Mouse (Mus musculus) heart, postnatal 0 days (tissue): ENCODE data around the gene Rtn4. TPM values are rescaled to one million over a fixed set of nuclear protein-coding genes. Genes with fewer than 3 reads are reported as not detected.

Experiments used
- ATAC-seq: fragments of 200-750 bp; cut with Nextera tagmentation; 2 replicates; pipeline ENCODE4 v1.8.0; 2017; ENCODE audit warnings: low read depth, moderate number of reproducible peaks, moderate library complexity; ENCODE audit not compliant: insufficient read depth
- DNase-seq: peaks from one replicate; pipeline ENCODE4 v3.0.0-alpha.2; 2016; ENCODE audit warnings: low spot score
- H3K27ac ChIP-seq: fragments of 300-500 bp; sonication (generic); 2 replicates; pipeline ENCODE4 v1.5.1; 2014; ENCODE audit warnings: low read depth, mild to moderate bottlenecking
- H3K27me3 ChIP-seq: fragments of 300-500 bp; sonication (generic); 2 replicates; pipeline ENCODE4 v1.6.1; 2014; ENCODE audit warnings: low read length, mixed read lengths; ENCODE audit not compliant: control insufficient read depth, insufficient read depth
- H3K36me3 ChIP-seq: fragments of 300-500 bp; sonication (generic); replicated peaks from 2 replicates; pipeline ENCODE4 v1.6.1; 2014; ENCODE audit warnings: low read length, mixed read lengths; ENCODE audit not compliant: control insufficient read depth, insufficient read depth
- H3K4me1 ChIP-seq: fragments of 300-500 bp; sonication (generic); 2 replicates; pipeline ENCODE4 v1.6.1; 2014; ENCODE audit warnings: antibody characterized with exemption; ENCODE audit not compliant: control insufficient read depth, insufficient read depth
- H3K4me2 ChIP-seq: fragments of 300-500 bp; sonication (generic); 2 replicates; pipeline ENCODE4 v1.6.1; 2014; ENCODE audit warnings: low read depth, mild to moderate bottlenecking, low read length, moderate library complexity
- H3K4me3 ChIP-seq: fragments of 300-500 bp; sonication (generic); 2 replicates; pipeline ENCODE4 v1.5.1; 2014; ENCODE audit warnings: low read depth, low read length
- H3K9ac ChIP-seq: fragments of 300-500 bp; sonication (generic); replicated peaks from 2 replicates; pipeline ENCODE4 v1.6.1; 2014; ENCODE audit warnings: low read depth, low read length, mixed read lengths
- H3K9me3 ChIP-seq: fragments of 300-500 bp; sonication (generic); replicated peaks from 2 replicates; pipeline ENCODE4 v1.6.1; 2016; ENCODE audit warnings: low read length; ENCODE audit not compliant: control insufficient read depth
- CTCF ChIP-seq: IDR thresholded peaks from 2 replicates; pipeline ENCODE4 v1.5.1; 2016; ENCODE audit warnings: antibody characterized with exemption, control low read depth, low read depth
- EP300 ChIP-seq: IDR thresholded peaks from 2 replicates; pipeline ENCODE4 v1.6.1; 2016; ENCODE audit warnings: antibody characterized with exemption, low read depth
- WGBS: fragments of 180-500 bp; shearing (Covaris S2); extraction: QIAGEN DNeasy Blood & Tissue Kit; methylation state at CpG from one replicate; pipeline ENCODE4 v1.1.7; 2014; 5-methylcytosine and 5-hydroxymethylcytosine counted together
- polyA plus RNA-seq: library from polyadenylated mRNA; unstranded; fragments of >200 nt; fragmentation: Nextera tagmentation; extraction: Ambion mirVana; gene quantifications from 2 replicates; pipeline ENCODE4 v1.2.1, GENCODE M21; 2015
- total RNA-seq: library from RNA; depleted of rRNA; stranded (reverse); fragments of >200 nt; gene quantifications from 2 replicates; pipeline ENCODE4 v1.2.3, GENCODE M21; 2014; ENCODE audit warnings: low replicate concordance

Gene Rtn4
- total and polyA plus RNA-seq, 2 experiments from 2014 or later, result 48.0 to 154 TPM

DNA sequence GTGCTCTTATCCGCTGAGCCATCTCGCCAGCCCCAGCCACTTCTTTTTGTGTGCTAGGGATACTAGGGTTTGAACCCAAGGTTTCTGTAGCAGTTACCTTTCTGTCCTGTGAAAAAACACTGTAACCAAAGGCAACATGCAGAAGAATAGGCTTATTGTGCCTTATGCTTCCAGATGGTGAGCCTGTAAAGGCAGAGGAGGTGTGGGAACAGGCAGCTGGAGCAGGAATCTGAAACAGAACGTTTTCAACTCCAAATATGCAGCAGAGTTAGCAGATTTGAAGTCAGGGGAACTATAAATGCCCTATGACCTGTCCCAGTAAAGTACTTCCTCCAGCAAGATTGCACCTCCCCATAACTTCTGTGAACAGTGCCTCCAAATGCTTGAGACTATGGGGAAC is 12.0 kb upstream of the Rtn4 start:
- TF ChIP-seq CTCF (no peak), EP300 (no peak)
- Histone ChIP-seq H3K9ac (no peak overlapping the region), H3K4me2 (no peak overlapping the region), H3K36me3 (no peaks in the 10 kb centered on the region), H3K4me1 (no peaks in the 10 kb centered on the region), H3K27me3 (no peaks in the 10 kb centered on the region), H3K27ac (no peak overlapping the region), H3K9me3 (no peaks in the 10 kb centered on the region), H3K4me3 (no peak overlapping the region)
- no peak for ATAC-seq
- DNase-seq, result no peak
- WGBS, result 78% methylated on average over 3 of the region's 3 CpGs

DNA sequence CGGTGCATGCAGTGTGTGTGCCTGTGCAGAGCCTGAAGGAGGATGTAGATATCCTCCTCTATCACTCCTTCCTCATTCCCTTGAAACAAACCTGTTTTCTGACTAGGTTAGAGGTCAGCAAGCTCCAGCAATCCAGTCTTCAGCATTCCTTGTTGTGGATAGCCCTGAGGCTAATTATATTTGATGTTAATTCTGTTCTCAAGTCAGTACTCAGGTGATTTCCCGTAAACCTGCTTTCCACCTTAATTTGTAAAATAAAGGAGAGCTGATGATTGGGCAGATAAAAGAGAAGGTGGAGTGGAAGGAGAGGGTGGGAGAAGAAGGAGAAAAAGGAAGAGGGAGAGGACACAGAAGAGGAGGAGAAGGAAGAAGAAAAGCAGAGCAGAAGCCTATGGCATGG is 8.5 kb upstream of the Rtn4 start:
- Histone ChIP-seq H3K4me3 (no peak overlapping the region), H3K36me3 (no peaks in the 10 kb centered on the region), H3K27ac (no peak overlapping the region), H3K4me2 (no peak overlapping the region), H3K27me3 (no peaks in the 10 kb centered on the region), H3K9me3 (no peaks in the 10 kb centered on the region), H3K9ac (no peak overlapping the region), H3K4me1 (no peaks in the 10 kb centered on the region)
- WGBS, result 65% methylated on average over 2 of the region's 2 CpGs
- ATAC-seq (no peak), DNase-seq (no peak)
- TF ChIP-seq CTCF, result no peak
- no peak for TF ChIP-seq EP300

DNA sequence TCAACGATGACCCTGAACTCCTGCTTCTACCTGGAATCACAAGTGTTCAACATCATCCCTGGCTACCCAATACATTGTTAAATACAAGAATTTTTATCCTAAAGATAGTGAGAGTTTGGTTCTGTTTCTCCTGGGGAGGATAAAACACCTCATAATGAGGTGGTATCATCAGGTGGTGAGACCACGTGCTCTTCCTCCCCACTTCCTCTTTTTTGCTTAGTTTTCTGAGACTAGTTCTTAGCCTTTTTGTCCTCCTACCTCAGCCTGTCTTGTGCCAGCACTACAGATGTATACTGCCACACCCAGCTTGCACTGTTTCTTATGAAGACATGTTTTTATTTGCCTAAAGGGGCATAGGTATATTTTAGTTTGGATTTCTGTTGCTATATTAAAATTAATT is 6.6 kb upstream of the Rtn4 start:
- no peak for ATAC-seq

DNA sequence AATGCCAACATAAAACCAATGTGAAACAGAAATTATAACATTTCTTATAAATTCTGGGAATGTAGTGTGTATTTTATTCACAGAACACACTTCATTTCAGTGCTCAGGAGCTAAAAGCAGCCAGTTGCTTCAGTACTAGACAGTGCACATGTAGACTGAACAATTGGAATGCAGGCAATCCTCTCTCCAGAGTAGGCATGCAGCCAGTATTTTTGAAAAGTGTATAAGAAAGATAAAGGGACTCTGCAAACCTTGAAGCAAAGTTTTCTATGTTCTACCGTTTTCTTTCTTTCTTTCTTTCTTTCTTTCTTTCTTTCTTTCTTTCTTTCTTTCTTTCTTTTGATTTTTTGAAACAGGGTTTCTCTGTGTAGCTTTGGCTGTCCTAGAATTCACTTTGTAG is 1.2 kb upstream of the Rtn4 start:
- Histone ChIP-seq H3K36me3 (no peaks in the 10 kb centered on the region), H3K4me1 (peaks cover 7% of the 10 kb centered on the region), H3K9ac (no peak overlapping the region), H3K9me3 (no peaks in the 10 kb centered on the region), H3K4me2 (no peak overlapping the region; the same call in 1 of the 2 replicates), H3K27me3 (no peaks in the 10 kb centered on the region), H3K4me3 (no peak overlapping the region), H3K27ac (peak overlapping the region; percentile 82)
- no peak for TF ChIP-seq CTCF
- TF ChIP-seq EP300, result no peak
- DNase-seq, result peak; percentile 36
- 26% methylated on average over 1 of the region's 1 CpGs for WGBS
- no peak for ATAC-seq

More for the DNA sequence above, 6.6 kb upstream of the Rtn4 start:
- TF ChIP-seq EP300, result no peak
- TF ChIP-seq CTCF, result no peak
- H3K4me2 ChIP-seq, result no peak overlapping the region
- no peak overlapping the region for H3K27ac ChIP-seq
- no peaks in the 10 kb centered on the region for H3K36me3 ChIP-seq
- no peak for DNase-seq
- H3K4me3 ChIP-seq, result no peak overlapping the region
- no peaks in the 10 kb centered on the region for H3K9me3 ChIP-seq
- no peak overlapping the region for H3K9ac ChIP-seq
- no peaks in the 10 kb centered on the region for H3K4me1 ChIP-seq
- WGBS, result 75% methylated on average over 2 of the region's 2 CpGs
- H3K27me3 ChIP-seq, result no peaks in the 10 kb centered on the region

DNA sequence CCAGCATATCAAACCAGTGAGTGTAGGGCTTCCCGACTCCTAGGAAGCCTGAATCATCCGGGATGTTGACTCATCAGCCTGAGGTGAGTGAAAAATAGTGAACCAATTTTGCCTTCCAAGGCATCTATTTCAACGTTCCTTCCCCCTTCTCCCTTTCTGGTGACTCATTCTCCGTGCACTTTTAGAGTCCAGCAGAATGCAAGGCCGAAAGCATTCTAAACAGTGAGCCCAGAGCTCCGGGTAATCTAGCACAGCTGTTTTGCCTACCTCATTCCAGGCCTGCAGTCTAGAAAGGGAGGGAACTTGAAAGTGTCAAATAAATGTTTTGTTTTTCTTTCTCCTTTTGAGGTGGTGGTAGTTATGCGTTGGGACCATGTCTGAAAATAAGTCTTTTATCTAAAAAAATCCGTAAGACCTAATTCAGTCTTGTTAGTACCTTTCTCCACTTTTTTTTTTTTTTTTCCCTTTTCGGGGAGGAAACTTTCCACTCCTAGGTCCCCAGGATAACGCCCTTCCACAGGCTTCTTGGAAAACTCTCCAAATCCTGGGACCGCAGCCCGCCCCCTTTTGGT is 550 bp upstream of the Rtn4 start:
- 4% methylated on average over 12 of the region's 12 CpGs for WGBS
- Histone ChIP-seq H3K27me3 (no peaks in the 10 kb centered on the region), H3K4me1 (peaks cover 12% of the 10 kb centered on the region), H3K4me3 (peak overlapping the region; percentile 100), H3K9me3 (no peaks in the 10 kb centered on the region), H3K36me3 (no peaks in the 10 kb centered on the region), H3K27ac (peak overlapping the region; percentile 82), H3K4me2 (peak overlapping the region; percentile 53), H3K9ac (no peak overlapping the region)
- DNase-seq (peak; percentile 18), ATAC-seq (no peak)
- TF ChIP-seq CTCF, result peak; percentile 59; the same call in 1 of the 2 replicates
- TF ChIP-seq EP300, result no peak
